Mouse (Mus musculus) midbrain, embryonic 10.5 days (tissue): ENCODE measurements around the gene Reps2. TPM values are rescaled to one million over a fixed set of nuclear protein-coding genes. Genes with fewer than 3 reads are reported as not detected.

Source experiments
- DNase-seq: peaks from one replicate; pipeline ENCODE4 v3.0.0-alpha.2; 2017; ENCODE audit warnings: low spot score
- H3K27ac ChIP-seq: fragments of 300-500 bp; sonication (generic); replicated peaks from 2 replicates; pipeline ENCODE4 v1.5.1; 2016; ENCODE audit warnings: mild to moderate bottlenecking
- H3K27me3 ChIP-seq: fragments of 300-500 bp; sonication (generic); 2 replicates; pipeline ENCODE4 v1.6.1; 2016; ENCODE audit warnings: low read depth, mild to moderate bottlenecking; ENCODE audit not compliant: poor library complexity, severe bottlenecking
- H3K36me3 ChIP-seq: fragments of 300-500 bp; sonication (generic); 2 replicates; pipeline ENCODE4 v1.6.1; 2016; ENCODE audit warnings: mild to moderate bottlenecking, moderate library complexity
- H3K4me1 ChIP-seq: fragments of 300-500 bp; sonication (generic); 2 replicates; pipeline ENCODE4 v1.6.1; 2016
- H3K4me3 ChIP-seq: fragments of 300-500 bp; sonication (generic); 2 replicates; pipeline ENCODE4 v1.5.1; 2016; ENCODE audit warnings: mild to moderate bottlenecking, moderate library complexity
- H3K9me3 ChIP-seq: fragments of 300-500 bp; sonication (generic); replicated peaks from 2 replicates; pipeline ENCODE4 v1.6.1; 2016; ENCODE audit warnings: mild to moderate bottlenecking
- WGBS: fragments of 180-500 bp; shearing (Covaris S2); methylation state at CpG from one replicate; pipeline ENCODE4 v1.1.7; 2016; 5-methylcytosine and 5-hydroxymethylcytosine counted together
- polyA plus RNA-seq: library from polyadenylated mRNA; unstranded; fragments of >200 nt; fragmentation: Nextera tagmentation; extraction: Ambion mirVana; gene quantifications from 2 replicates; pipeline ENCODE4 v1.2.1, GENCODE M21; 2016

The Reps2 gene
- 0.29 and 0.31 TPM in 2 replicates for polyA plus RNA-seq

GRCm38 (mm10) chrX:162643091-162643788 lies at the start of gene Reps2:
TSS of gene Reps2 (minus strand) at chrX:162643649.
- Histone ChIP-seq H3K9me3 (no peaks in the 10 kb centered on the region), H3K27ac (peak within 1 kb of the TSS; percentile 68), H3K4me3 (peak within 1 kb of the TSS; percentile 62), H3K4me1 (no peaks in the 10 kb centered on the region), H3K36me3 (no peaks in the 10 kb centered on the region), H3K27me3 (peaks cover 87% of the 10 kb centered on the region)
- peak; percentile 69 for DNase-seq
- WGBS, result 29% methylated on average over 61 of the region's 61 CpGs

GRCm38 (mm10) chrX:162691272-162691671 lies 47.8 kb upstream of the Reps2 start:
- Histone ChIP-seq H3K4me3 (no peak overlapping the region), H3K27me3 (peaks cover 34% of the 10 kb centered on the region), H3K27ac (no peak overlapping the region), H3K9me3 (no peaks in the 10 kb centered on the region), H3K4me1 (no peaks in the 10 kb centered on the region), H3K36me3 (no peaks in the 10 kb centered on the region)
- 70% methylated on average over 2 of the region's 2 CpGs for WGBS
- no peak for DNase-seq

- no peak overlapping the region for H3K27ac ChIP-seq
- peaks cover 62% of the 10 kb centered on the region for H3K27me3 ChIP-seq
- no peak for DNase-seq
- no peak overlapping the region for H3K4me3 ChIP-seq
- no peaks in the 10 kb centered on the region for H3K36me3 ChIP-seq
- 91% methylated on average over 1 of the region's 1 CpGs for WGBS
- H3K4me1 ChIP-seq, result no peaks in the 10 kb centered on the region
- no peaks in the 10 kb centered on the region for H3K9me3 ChIP-seq
Observed at GRCm38 (mm10) chrX:162685394-162685793, 41.9 kb upstream of the Reps2 start.

GRCm38 (mm10) chrX:162679506-162679905 lies 36.1 kb upstream of the Reps2 start:
- H3K4me3 ChIP-seq, result no peak overlapping the region
- no peak for DNase-seq
- WGBS, result 73% methylated on average over 2 of the region's 2 CpGs
- H3K9me3 ChIP-seq, result no peaks in the 10 kb centered on the region
- H3K27me3 ChIP-seq, result peaks cover 48% of the 10 kb centered on the region
- no peak overlapping the region for H3K27ac ChIP-seq
- no peaks in the 10 kb centered on the region for H3K4me1 ChIP-seq
- H3K36me3 ChIP-seq, result no peaks in the 10 kb centered on the region

GRCm38 (mm10) chrX:162678820-162679219 lies 35.4 kb upstream of the Reps2 start:
- no peaks in the 10 kb centered on the region for H3K9me3 ChIP-seq
- no peaks in the 10 kb centered on the region for H3K4me1 ChIP-seq
- H3K4me3 ChIP-seq, result no peak overlapping the region
- H3K27ac ChIP-seq, result no peak overlapping the region
- no peak for DNase-seq
- H3K36me3 ChIP-seq, result no peaks in the 10 kb centered on the region
- peaks cover 43% of the 10 kb centered on the region for H3K27me3 ChIP-seq
- 89% methylated on average over 2 of the region's 2 CpGs for WGBS

GRCm38 (mm10) chrX:162666166-162666565 lies 22.7 kb upstream of the Reps2 start:
- Histone ChIP-seq H3K4me3 (no peak overlapping the region), H3K36me3 (no peaks in the 10 kb centered on the region), H3K27me3 (peaks cover 26% of the 10 kb centered on the region), H3K27ac (no peak overlapping the region), H3K4me1 (no peaks in the 10 kb centered on the region), H3K9me3 (no peaks in the 10 kb centered on the region)
- DNase-seq, result no peak
- WGBS, result 66% methylated on average over 2 of the region's 2 CpGs

GRCm38 (mm10) chrX:162660182-162660581 lies 16.7 kb upstream of the Reps2 start:
- 88% methylated on average over 1 of the region's 1 CpGs for WGBS
- H3K36me3 ChIP-seq, result no peaks in the 10 kb centered on the region
- H3K27ac ChIP-seq, result no peak overlapping the region
- H3K4me1 ChIP-seq, result no peaks in the 10 kb centered on the region
- peaks cover 69% of the 10 kb centered on the region for H3K27me3 ChIP-seq
- H3K4me3 ChIP-seq, result no peak overlapping the region
- DNase-seq, result no peak
- H3K9me3 ChIP-seq, result no peaks in the 10 kb centered on the region

GRCm38 (mm10) chrX:162653518-162653917 lies 10.1 kb upstream of the Reps2 start:
- H3K36me3 ChIP-seq, result no peaks in the 10 kb centered on the region
- H3K27ac ChIP-seq, result no peak overlapping the region
- 87% methylated on average over 7 of the region's 7 CpGs for WGBS
- H3K4me3 ChIP-seq, result no peak overlapping the region
- no peaks in the 10 kb centered on the region for H3K4me1 ChIP-seq
- no peaks in the 10 kb centered on the region for H3K9me3 ChIP-seq
- no peak for DNase-seq
- peaks cover 62% of the 10 kb centered on the region for H3K27me3 ChIP-seq

- DNase-seq, result no peak
- H3K27me3 ChIP-seq, result peaks cover 63% of the 10 kb centered on the region
- H3K36me3 ChIP-seq, result no peaks in the 10 kb centered on the region
- H3K4me1 ChIP-seq, result no peaks in the 10 kb centered on the region
- 87% methylated on average over 3 of the region's 3 CpGs for WGBS
- H3K27ac ChIP-seq, result no peak overlapping the region
- H3K9me3 ChIP-seq, result no peaks in the 10 kb centered on the region
- no peak overlapping the region for H3K4me3 ChIP-seq
Observed at GRCm38 (mm10) chrX:162652445-162652844, 9.0 kb upstream of the Reps2 start.

- DNase-seq, result no peak
- H3K27ac ChIP-seq, result no peak overlapping the region
- H3K9me3 ChIP-seq, result no peaks in the 10 kb centered on the region
- H3K36me3 ChIP-seq, result no peaks in the 10 kb centered on the region
- no peak overlapping the region for H3K4me3 ChIP-seq
- no peaks in the 10 kb centered on the region for H3K4me1 ChIP-seq
- H3K27me3 ChIP-seq, result peaks cover 75% of the 10 kb centered on the region
Observed at GRCm38 (mm10) chrX:162651125-162651524, 7.7 kb upstream of the Reps2 start.

GRCm38 (mm10) chrX:162643789-162644092 lies 292 bp upstream of the Reps2 start:
- Histone ChIP-seq H3K36me3 (no peaks in the 10 kb centered on the region), H3K4me1 (no peaks in the 10 kb centered on the region), H3K4me3 (peak overlapping the region; percentile 62), H3K27me3 (peaks cover 89% of the 10 kb centered on the region), H3K27ac (no peak overlapping the region), H3K9me3 (no peaks in the 10 kb centered on the region)
- DNase-seq, result no peak
- 27% methylated on average over 4 of the region's 4 CpGs for WGBS

GRCm38 (mm10) chrX:162642402-162643090 lies 903 bp downstream of the Reps2 start:
- peak overlapping the region; percentile 62 for H3K4me3 ChIP-seq
- DNase-seq, result no peak
- WGBS, result 54% methylated on average over 11 of the region's 11 CpGs

GRCm38 (mm10) chrX:162641764-162642163 lies 1.7 kb downstream of the Reps2 start:
- H3K9me3 ChIP-seq, result no peaks in the 10 kb centered on the region
- H3K36me3 ChIP-seq, result no peaks in the 10 kb centered on the region
- 88% methylated on average over 4 of the region's 4 CpGs for WGBS
- no peak overlapping the region for H3K4me3 ChIP-seq
- peaks cover 87% of the 10 kb centered on the region for H3K27me3 ChIP-seq
- no peak overlapping the region for H3K27ac ChIP-seq
- DNase-seq, result no peak
- H3K4me1 ChIP-seq, result no peaks in the 10 kb centered on the region

More at GRCm38 (mm10) chrX:162642402-162643090, 903 bp downstream of the Reps2 start:
- H3K36me3 ChIP-seq, result no peaks in the 10 kb centered on the region
- no peak overlapping the region for H3K27ac ChIP-seq
- peaks cover 85% of the 10 kb centered on the region for H3K27me3 ChIP-seq
- H3K4me1 ChIP-seq, result no peaks in the 10 kb centered on the region
- no peaks in the 10 kb centered on the region for H3K9me3 ChIP-seq
